Mouse (Mus musculus) A20 (cell line): ENCODE data around the gene Arhgap44.

Source experiments
- DNase-seq: peaks from one replicate; pipeline ENCODE4 v3.0.0-alpha.2; 2011; ENCODE audit warnings: low read depth, low spot score

The Arhgap44 gene

DNA sequence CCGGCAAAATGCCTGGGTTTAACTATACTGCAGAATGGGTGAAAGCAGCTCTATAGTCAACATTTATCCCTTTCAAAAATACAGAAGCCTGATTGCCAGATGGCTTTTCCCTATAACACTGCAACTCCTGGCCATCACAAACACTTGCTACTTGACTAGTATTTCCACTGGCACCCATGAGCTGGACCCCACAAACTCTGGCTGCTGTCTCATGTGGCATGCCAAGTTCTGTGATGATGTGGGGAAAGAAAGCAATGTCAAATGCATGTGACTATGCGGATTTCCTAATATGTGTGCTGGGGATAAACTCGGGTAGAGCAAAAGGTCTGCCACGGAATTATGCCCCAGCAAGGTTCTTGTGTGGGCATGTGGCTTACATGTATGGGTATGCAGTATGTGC lies 156.7 kb downstream of the Arhgap44 start:
- no peak for DNase-seq

DNA sequence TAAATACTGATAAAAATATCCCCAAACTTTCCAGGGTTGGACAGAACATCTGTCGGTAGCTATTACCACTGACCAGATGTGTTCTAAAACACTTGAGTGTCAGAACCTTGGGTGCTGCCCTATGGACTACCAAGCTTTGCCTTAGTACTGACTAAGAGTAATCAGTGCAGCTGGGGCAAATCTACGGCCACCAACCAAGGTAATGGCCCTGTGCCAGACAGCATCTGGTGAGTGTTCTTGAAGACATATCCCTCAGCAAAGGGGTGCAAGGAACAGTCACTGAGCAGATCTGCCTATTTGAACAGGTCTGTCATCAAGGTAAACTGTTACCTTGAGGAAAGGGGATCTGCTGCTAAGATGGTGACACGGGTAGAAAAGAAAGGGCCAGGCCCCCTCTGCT lies 157.9 kb downstream of the Arhgap44 start:
- DNase-seq = no peak

GRCm38 (mm10) chr11:65003611-65004010 lies 159.2 kb downstream of the Arhgap44 start:
- no peak for DNase-seq

DNA sequence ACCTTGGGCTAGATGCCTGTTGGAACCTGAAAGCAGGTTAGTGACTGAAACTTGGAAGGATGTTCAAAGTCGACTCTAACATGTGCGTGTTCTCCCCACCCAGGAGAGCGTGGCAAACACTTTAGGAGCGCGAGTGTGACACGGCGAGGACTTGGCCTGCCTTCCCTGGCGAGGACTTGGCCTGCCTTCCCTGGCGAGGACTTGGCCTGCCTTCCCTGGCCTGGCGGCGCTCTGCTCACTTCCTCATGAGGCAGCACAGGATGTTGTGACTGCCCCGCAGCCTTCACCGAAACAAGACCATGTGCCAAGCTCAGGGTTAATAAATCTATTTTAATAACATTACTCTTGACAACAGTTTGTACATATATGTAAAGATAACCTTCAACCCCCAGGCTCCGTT lies 161.0 kb downstream of the Arhgap44 start:
- DNase-seq = no peak

DNA sequence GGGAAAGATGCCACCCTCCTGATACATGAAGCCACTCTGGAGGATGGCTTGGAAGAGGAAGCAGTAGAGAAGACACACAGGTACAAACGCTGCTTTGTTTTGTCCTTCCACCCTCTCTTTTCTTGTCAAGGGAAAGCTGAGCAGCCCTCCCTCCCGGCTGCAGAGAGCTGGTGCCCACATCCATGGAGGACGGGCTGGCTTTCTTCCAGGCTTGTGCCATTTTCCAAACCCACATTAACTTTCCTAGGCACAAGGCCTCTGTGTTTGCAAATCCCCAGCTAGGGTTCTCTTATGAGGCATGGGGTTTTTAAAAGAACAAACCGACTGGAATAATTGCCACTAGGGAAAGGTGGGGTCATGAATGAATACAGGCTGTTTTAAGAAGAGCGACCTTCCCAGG lies 163.1 kb downstream of the Arhgap44 start:
- DNase-seq = no peak

GRCm38 (mm10) chr11:64998439-64998838 lies 164.3 kb downstream of the Arhgap44 start:
- no peak for DNase-seq

- no peak for DNase-seq
Observed at GRCm38 (mm10) chr11:64988556-64988955, 174.2 kb downstream of the Arhgap44 start.

GRCm38 (mm10) chr11:64979489-64979845 lies 183.3 kb downstream of the Arhgap44 start:
- peak; percentile 35 for DNase-seq

DNA sequence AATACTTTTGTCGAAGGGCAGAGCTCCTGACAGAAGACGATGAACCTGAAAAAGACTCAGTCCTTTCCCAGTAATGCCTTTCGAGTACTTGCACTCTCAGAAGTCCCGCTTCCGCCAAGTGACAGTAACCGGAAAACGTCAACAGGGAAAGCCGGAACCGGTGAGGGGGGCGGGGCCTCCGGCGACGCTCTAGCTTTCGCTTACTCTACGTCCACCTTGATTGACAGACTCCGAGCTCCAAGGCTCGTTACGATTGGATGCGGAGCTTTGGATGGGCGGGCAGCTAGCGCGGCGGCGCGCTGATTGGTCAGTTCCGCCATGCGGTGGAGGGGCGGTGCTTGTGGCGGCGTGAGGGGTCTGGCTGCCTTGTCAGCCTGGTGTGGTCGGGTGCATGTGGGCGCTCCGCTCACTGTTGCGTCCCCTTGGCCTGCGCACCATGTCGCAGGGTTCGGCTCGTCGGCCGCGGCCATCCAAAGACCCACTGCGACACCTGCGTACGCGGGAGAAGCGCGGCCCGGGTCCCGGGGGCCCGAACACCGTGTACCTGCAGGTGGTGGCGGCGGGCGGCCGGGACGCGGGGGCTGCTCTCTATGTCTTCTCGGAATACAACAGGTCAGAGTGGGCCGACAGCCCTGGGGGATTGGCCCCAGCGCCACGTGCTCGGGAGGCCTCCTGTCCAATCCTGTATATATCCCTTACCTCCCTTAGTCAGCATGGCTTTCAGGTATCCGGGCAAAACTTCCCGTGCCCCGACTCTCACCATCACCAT lies 183.9 kb downstream of the Arhgap44 start, which contains the start of gene Elac2:
TSS of gene Elac2 (plus strand) at position 319 of the 769 bp plus-strand sequence.
- DNase-seq = peak; percentile 97

- no peak for DNase-seq
Observed at GRCm38 (mm10) chr11:64972418-64972817, 190.3 kb downstream of the Arhgap44 start.

DNA sequence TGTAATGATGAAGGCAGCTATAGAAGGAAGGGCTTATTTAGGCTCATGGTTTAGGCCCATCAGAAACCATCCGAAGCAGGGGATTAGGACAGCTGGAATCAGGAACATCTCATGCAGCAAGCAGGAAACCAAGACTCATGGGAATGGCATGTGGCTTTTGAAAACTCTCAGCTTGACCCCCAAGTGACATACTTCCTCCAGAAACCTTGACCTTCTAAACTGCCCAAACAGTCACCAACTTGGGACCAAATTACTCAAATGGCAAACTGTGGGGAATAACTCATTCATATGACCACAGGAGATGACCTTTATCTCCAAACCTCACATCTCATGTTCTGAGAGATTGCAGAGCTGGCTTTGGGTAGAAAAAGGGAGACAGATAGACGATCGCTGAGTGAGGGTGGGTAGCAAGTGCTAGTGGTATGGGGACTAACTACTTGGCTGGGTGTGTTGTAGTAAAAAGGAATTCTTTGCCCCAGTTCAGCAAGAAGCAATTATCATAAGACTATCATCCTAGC lies 191.2 kb downstream of the Arhgap44 start:
- DNase-seq = no peak

GRCm38 (mm10) chr11:64968939-64969342 lies 193.8 kb downstream of the Arhgap44 start:
- no peak for DNase-seq

DNA sequence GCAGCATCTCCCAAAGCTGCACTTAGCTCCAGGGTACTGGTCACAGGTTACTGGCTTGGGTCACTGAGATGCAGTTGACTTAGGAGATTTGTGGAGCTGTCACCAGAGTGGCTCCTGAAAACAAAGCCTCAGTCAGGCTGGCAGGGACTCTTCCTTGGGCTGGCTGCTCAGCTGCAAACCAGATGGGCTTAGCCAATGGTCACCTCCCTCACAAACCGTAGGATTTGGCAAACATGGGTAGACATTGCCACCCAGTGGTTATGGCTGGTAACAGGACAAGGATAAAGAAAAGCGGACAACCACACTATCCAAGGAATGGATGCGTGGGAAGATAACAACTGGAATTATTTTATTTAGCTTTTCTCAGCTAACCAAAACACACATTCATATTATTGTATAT lies 194.3 kb downstream of the Arhgap44 start:
- DNase-seq = peak; percentile 45

GRCm38 (mm10) chr11:64962629-64963028 lies 200.1 kb downstream of the Arhgap44 start:
- no peak for DNase-seq

GRCm38 (mm10) chr11:64956962-64957729 lies 205.6 kb downstream of the Arhgap44 start:
- no peak for DNase-seq
